Mouse (Mus musculus): Measurements from ENCODE around the gene Nprl2.

- no peak for TF ChIP-seq POLR2A (IDR thresholded peaks at IDR 0.05; ENCODE audit: extremely low read depth, insufficient read depth, low read length)
- no peak for TF ChIP-seq CTCF (IDR thresholded peaks at IDR 0.05; ENCODE audit: extremely low read depth, insufficient read depth, low read length)
Measured at GRCm38 (mm10) chr9:107556346-107556745, 14.3 kb downstream of the Nprl2 start.
